Mouse (Mus musculus): ENCODE measurements at regions not wholly inside any gene's neighbourhood (a gene's known extent, or its start where the extent isn't known, plus 50 kb on each side); places are given as distances from the start of the nearest gene placed in this dataset.

GRCm38 (mm10) chr4:12647732-12648131 lies 475.9 kb upstream of the Fam92a start:
- TF ChIP-seq TAL1 (conservative IDR thresholded peaks at IDR 0.05; ENCODE audit: low read depth, low read length) (no peak), CTCF (IDR thresholded peaks at IDR 0.05; ENCODE audit: low read depth, low read length) (no peak), GATA1 (IDR thresholded peaks at IDR 0.05; ENCODE audit: borderline replicate concordance, low read length) (no peak), POLR2AphosphoS5 (IDR thresholded peaks at IDR 0.05; ENCODE audit: insufficient replicate concordance, low read depth, low read length) (no peak)
